Mouse (Mus musculus): ENCODE results near the gene Kcnk2. TPM values are rescaled to one million over a fixed set of nuclear protein-coding genes. Genes with fewer than 3 reads are reported as not detected.

The Kcnk2 gene
- not detected in 2 replicates for polyA plus RNA-seq (2012)

- TF ChIP-seq GATA1 (IDR thresholded peaks at IDR 0.05; ENCODE audit: low read length): no peak
Measured at GRCm38 (mm10) chr1:189402223-189402943, at the start of gene Kcnk2. Kcnk2 (minus strand) TSS chr1:189402273.

DNA sequence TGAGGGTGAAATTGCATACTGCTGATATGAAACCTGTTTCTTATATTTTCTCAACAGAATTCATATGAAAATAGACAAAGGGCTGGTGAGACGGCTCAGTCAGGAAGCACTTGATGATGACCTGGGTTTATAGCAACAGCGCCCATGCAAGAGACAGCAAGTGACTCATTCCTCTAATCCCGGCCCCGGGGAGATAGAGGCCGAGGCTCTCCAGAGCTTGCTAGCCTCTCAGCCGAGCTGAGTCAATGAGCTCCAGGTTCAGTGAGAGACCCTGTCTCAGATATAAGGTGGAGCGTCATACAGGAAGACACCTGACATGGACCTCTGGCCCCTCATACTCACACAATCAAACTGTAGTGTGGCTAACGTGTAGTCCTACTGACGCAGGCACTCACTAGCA is 38.7 kb upstream of the Kcnk2 start:
- TF ChIP-seq GATA1 (IDR thresholded peaks at IDR 0.05; ENCODE audit: low read length): no peak

DNA sequence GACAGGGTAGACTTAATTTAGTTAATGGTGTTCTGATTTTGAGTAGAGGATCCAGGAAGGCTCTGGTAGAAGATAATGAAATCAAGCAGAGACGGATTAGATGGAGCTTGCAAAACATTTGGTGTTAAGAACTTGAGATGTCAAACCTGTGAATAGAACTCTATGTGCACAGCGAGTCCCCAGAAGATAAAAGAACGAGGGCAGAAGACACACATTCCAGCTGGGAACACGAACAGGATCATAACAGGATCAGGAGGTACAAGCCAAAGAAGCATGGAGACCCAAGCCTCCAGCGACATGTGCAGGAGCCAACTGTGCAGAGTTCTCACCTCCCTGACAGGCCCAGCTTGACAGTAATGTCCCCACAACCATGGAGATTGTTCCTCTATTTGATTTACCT is 35.1 kb upstream of the Kcnk2 start:
- no peak for TF ChIP-seq GATA1 (IDR thresholded peaks at IDR 0.05; ENCODE audit: low read length)

DNA sequence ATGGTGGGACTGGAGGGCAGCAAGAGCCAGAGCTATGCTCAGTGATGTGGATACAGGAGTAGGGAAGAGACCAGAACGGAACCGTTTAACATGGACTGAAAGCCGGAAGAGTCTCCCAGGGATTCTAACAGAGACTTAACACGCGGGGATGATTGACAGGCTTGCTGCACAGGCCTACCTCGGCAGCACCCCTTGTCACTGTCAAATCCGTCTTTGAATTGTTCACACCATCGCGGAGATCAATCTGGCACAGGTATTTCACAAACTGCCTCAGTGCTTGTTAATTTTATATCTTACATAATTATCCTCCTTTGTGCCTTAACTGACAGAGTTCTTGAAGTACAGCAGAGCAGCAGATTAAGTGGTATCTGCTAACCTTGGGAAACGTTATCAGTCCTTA is 33.4 kb upstream of the Kcnk2 start:
- TF ChIP-seq GATA1 (IDR thresholded peaks at IDR 0.05; ENCODE audit: low read length): no peak

GRCm38 (mm10) chr1:189431479-189431878 is 29.4 kb upstream of the Kcnk2 start:
- no peak for TF ChIP-seq GATA1 (IDR thresholded peaks at IDR 0.05; ENCODE audit: low read length)

DNA sequence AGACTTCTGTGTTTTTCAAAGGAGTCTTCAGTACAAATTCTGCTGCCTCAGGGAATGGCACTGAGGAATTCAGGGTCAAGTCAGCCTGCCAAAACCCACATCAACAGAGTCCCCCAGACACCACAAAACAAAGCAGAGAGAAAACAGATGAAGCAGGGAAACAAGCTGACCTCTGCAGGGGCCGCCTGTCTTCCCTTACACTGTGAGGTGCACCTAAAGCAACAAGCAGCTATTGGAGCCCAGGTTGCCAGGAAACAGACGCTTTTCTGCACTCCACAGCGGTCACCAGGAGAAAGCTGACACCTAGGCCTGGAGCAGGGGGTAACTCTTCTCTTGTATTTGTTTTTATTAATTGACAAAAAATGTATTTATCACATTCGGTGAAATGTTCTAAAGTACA is 28.5 kb upstream of the Kcnk2 start:
- no peak for TF ChIP-seq GATA1 (IDR thresholded peaks at IDR 0.05; ENCODE audit: low read length)

GRCm38 (mm10) chr1:189429566-189429965 is 27.5 kb upstream of the Kcnk2 start:
- no peak for TF ChIP-seq GATA1 (IDR thresholded peaks at IDR 0.05; ENCODE audit: low read length)

GRCm38 (mm10) chr1:189426252-189426651 is 24.2 kb upstream of the Kcnk2 start:
- no peak for TF ChIP-seq GATA1 (IDR thresholded peaks at IDR 0.05; ENCODE audit: low read length)

DNA sequence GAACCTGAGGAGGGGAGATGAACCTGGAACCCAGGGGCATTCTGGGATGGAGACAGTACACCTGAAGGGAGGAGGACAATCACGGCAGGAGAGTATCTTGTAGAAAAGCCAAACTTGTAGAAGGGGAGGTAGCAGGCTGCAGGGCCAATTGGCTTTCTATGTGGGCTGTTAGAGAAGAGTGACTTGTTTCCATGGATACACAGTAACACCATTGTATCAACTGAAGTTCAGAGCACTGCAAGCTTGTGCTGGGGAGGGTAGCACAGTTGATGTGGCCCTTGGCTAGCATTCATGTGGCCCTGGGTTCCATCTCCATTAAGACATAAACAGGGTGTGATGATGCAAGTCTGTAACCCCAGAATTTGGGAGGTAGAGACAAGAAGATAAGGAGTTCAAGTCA is 17.8 kb upstream of the Kcnk2 start:
- no peak for TF ChIP-seq GATA1 (IDR thresholded peaks at IDR 0.05; ENCODE audit: low read length)

- TF ChIP-seq GATA1 (IDR thresholded peaks at IDR 0.05; ENCODE audit: low read length): no peak
Measured at GRCm38 (mm10) chr1:189409906-189410305, 7.8 kb upstream of the Kcnk2 start.

DNA sequence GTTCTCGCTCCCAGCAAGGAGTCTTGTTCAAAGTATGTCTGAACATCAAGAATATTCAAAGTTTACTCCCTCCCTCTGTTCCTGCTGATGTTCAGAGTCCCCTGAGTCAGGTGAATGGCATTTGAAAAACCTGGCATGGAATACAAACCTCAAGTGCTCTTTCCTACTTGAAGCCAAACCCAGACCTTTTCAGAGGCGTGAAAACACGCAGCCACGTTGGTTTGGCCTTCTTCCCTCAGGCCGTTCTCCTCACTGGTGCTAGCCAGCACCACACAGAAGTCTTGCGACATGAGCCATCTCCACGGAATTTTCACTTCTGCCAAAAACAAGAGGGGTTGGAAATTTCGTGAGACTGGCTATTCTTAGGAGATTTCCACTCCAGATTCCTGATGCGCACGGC is 3.1 kb upstream of the Kcnk2 start:
- no peak for TF ChIP-seq GATA1 (IDR thresholded peaks at IDR 0.05; ENCODE audit: low read length)

GRCm38 (mm10) chr1:189403546-189403945 is 1.5 kb upstream of the Kcnk2 start:
- TF ChIP-seq GATA1 (IDR thresholded peaks at IDR 0.05; ENCODE audit: low read length): no peak

DNA sequence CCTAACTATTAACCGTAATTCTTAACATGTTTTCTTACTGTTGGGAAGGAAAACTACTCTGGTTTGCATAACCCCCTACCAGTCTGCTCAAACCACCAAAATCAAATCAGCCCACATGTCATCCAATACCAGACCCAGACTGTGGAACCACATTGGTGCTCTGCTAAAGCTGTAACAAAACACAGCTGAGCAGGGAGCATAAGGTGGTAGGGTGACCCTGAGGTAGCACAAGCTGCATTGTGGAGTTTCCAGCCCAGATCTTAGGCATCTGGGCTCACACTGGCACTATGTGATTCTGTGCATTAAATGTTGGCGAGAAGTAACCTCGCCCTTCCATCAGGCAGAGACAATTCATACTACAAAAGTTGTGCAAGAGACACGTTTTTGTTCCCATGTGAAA is 1.1 kb upstream of the Kcnk2 start:
- TF ChIP-seq GATA1 (IDR thresholded peaks at IDR 0.05; ENCODE audit: low read length): no peak

DNA sequence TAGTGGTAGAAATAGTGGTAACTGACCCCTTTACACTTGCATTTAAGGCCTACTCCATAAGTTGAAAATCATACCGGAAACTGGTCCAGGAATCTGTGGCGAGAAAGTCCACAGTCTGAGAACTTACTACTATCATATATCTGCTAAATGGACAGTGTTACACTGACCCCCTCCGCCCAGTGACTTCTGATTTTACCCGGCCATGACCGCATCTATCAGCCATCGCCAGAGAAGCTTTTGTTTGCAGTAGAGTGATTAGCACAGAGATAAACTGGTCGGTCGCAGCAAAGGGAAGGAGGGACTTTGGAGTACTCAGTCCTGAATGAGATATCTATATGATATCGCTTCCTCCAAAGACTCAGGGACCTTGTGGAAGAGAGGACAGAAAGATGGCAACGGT is 15.2 kb downstream of the Kcnk2 start:
- TF ChIP-seq GATA1 (IDR thresholded peaks at IDR 0.05; ENCODE audit: low read length): no peak

- no peak for TF ChIP-seq GATA1 (IDR thresholded peaks at IDR 0.05; ENCODE audit: low read length)
Measured at GRCm38 (mm10) chr1:189386141-189386540, 15.9 kb downstream of the Kcnk2 start.

DNA sequence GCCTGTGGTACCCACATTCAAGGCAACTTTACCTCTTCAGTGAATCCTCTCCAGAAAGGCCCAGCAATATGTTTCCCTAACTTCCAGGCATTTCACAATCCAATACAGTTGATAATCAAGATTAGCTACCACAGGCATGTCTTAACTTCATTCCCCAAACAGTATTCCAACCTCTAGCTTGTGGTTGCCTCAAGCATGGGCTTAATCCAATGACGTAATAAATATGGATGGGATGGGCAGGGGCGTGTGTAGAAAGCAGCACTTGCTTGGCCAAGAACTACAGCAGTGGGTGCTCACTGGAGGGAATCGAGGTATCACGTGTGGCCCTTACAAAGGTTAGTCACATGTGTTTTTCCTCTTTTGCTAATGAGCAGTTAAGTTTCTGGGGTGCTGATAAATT is 34.4 kb downstream of the Kcnk2 start:
- no peak for TF ChIP-seq GATA1 (IDR thresholded peaks at IDR 0.05; ENCODE audit: low read length)

GRCm38 (mm10) chr1:189364188-189364587 is 37.9 kb downstream of the Kcnk2 start:
- no peak for TF ChIP-seq GATA1 (IDR thresholded peaks at IDR 0.05; ENCODE audit: low read length)

DNA sequence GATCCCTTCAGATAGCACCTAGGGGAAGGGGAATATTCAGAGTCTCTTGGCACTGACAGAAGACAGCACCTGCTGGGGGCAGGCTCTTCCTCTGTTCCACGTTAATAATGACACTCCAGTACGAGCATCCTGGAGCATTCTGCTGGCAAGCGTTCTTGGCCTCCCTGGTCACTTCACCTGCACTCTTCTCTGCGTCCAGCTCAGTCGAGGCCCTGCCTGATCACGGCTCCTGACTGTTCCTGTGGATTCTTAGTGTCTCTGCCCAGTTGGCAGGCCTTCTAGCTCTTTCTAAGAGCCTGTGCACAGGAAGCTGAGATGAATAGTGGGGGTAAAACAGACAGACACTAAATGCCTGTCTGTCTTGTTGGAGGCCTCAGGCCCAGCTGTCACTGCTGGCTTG is 39.5 kb downstream of the Kcnk2 start:
- no peak for TF ChIP-seq GATA1 (IDR thresholded peaks at IDR 0.05; ENCODE audit: low read length)
